ENCODE assay signal across 8 mouse cellular contexts in the genomic region with DNA sequence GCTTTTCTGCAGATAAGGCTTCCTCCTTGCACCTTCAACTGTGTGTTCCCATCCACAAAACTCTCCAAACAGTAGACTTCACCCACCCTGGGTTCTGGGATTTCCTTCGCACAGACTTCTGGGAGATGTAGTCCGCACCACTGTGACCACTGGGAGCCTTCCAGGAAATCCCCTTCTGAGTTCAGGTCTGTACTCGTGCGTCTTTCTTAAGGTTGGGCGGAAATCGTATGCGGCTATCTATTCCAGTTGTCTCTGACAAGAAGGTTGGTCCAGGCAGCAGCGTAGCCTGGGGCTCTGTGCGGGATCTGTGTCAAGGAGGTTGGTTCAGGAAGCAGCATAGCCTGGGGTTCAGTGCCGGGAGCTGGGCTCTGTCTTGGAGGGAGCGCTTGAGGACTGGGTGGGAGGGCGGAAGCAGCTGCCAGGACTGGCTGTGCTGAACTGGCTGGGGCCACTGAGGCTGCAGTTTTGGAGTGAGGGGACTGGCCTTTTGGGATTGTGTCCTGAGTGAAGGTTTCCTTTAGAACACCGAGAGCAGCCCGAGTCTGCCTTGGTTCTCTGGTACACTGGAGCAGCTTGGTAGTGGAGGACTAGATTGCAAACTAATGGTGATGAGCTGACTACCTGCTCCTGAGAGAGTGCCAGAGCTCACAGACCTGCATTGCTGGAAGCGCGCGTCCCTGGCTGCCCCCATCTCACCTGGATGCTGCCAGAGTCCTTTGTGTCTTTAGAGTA. TPM values are rescaled to one million over a fixed set of nuclear protein-coding genes. Genes with fewer than 3 reads are reported as not detected.
DNase-seq lines count a peak whose midpoint lies in the region; ATAC-seq and TF ChIP-seq lines count a peak whose summit lies in the region.
"Not testable (repeated sequence)": the region's sequence is repeated elsewhere in the genome, so short reads cannot be mapped to it uniquely, and the experiment has no call there.

A gene (plus strand): TSS at position 192 of the 732 bp plus-strand sequence.

- peak within 1 kb of the TSS; percentile 74 for H3K4me3 ChIP-seq in hindbrain, embryonic 10.5 days
- H3K4me3 ChIP-seq in lung, embryonic 16.5 days (ENCODE audit: low read length), result peak within 1 kb of the TSS; percentile 77
- peak within 1 kb of the TSS; percentile 100 for H3K4me3 ChIP-seq in thymus, adult 2 months (ENCODE audit: control insufficient read depth, insufficient read depth, low read length)

- ATAC-seq in lung, embryonic 16.5 days (ENCODE audit: low read depth), result peak; percentile 98

- H3K9ac ChIP-seq in lung, embryonic 16.5 days (ENCODE audit: low read length), result peak within 1 kb of the TSS; percentile 83

- peak within 1 kb of the TSS; percentile 72 for H3K4me2 ChIP-seq in lung, embryonic 16.5 days (ENCODE audit: low read depth, low read length)

- WGBS in hindbrain, embryonic 10.5 days, result under 1% methylated on average over 17 of the region's 17 CpGs
- WGBS in lung, embryonic 16.5 days, result under 1% methylated on average over 17 of the region's 17 CpGs
- under 1% methylated on average over 17 of the region's 17 CpGs for WGBS in thymus, adult 2 months

- H3K9me3 ChIP-seq in hindbrain, embryonic 10.5 days; lung, embryonic 16.5 days (ENCODE audit: control insufficient read depth, low read length): not testable (repeated sequence)

- H3K4me1 ChIP-seq in hindbrain, embryonic 10.5 days (replicated peaks); lung, embryonic 16.5 days (replicated peaks; ENCODE audit: control insufficient read depth, insufficient read depth, low read length); thymus, adult 2 months (replicated peaks; ENCODE audit: control insufficient read depth, insufficient read depth, low read length): not testable (repeated sequence)

- H3K27me3 ChIP-seq in hindbrain, embryonic 10.5 days (ENCODE audit: insufficient read depth, poor library complexity, severe bottlenecking); lung, embryonic 16.5 days (ENCODE audit: control insufficient read depth, insufficient read depth, low read depth, low read length); thymus, adult 2 months (ENCODE audit: control insufficient read depth, insufficient read depth, low read length): not testable (repeated sequence)

- not testable (repeated sequence) for TF ChIP-seq CTCF in thymus, adult 2 months (IDR thresholded peaks at IDR 0.05; ENCODE audit: borderline replicate concordance, control insufficient read depth, extremely low read depth, insufficient read depth, low read length, poor library complexity)

- DNase-seq in MN1 (ENCODE audit: low spot score), result peak; percentile 60
- DNase-seq in cerebellum, adult 9-10 months, result peak; percentile 75
- peak; percentile 50 to 85 for DNase-seq in frontal cortex, adult 2 months (ENCODE audit: extremely low spot score in 1 of 2, low spot score in 1 of 2)
- DNase-seq in hindbrain, embryonic 10.5 days (ENCODE audit: low spot score), result peak; percentile 68
- DNase-seq in layer of hippocampus, adult 9-11 months, result peak; percentile 64
- DNase-seq in ovary, adult 18-20 months (ENCODE audit: low spot score), result peak; percentile 67
- peak; percentile 77 for DNase-seq in thymus, adult 2 months

- peak within 1 kb of the TSS; percentile 87 for H3K27ac ChIP-seq in hindbrain, embryonic 10.5 days
- H3K27ac ChIP-seq in lung, embryonic 16.5 days (ENCODE audit: low read length), result peak within 1 kb of the TSS; percentile 62
- H3K27ac ChIP-seq in thymus, adult 2 months (ENCODE audit: control insufficient read depth, insufficient read depth, low read length), result peak within 1 kb of the TSS; percentile 93

- peak; percentile 28; the same call in 1 of the 2 replicates for TF ChIP-seq POLR2A in thymus, adult 2 months (IDR thresholded peaks at IDR 0.05; ENCODE audit: control insufficient read depth, extremely low read depth, insufficient read depth, low read length, poor library complexity)

- peaks cover 12% of the 10 kb centered on the region for H3K36me3 ChIP-seq in hindbrain, embryonic 10.5 days
- not testable (repeated sequence) for H3K36me3 ChIP-seq in lung, embryonic 16.5 days (ENCODE audit: control insufficient read depth, insufficient read depth, low read length); thymus, adult 2 months (ENCODE audit: control insufficient read depth, insufficient read depth, low read length)

RNA-seq across cellular contexts. Expression of the gene that starts here (rescaled TPM):
- polyA plus RNA-seq in frontal cortex, adult 2 months (2012; rRNA removed), result 3.3 and 3.4 TPM in 2 replicates
- 5.5 and 6.0 TPM in 2 replicates for polyA plus RNA-seq in hindbrain, embryonic 10.5 days (2016; fragmentation: Nextera tagmentation; extraction: Ambion mirVana)
- 8.5 and 9.7 TPM in 2 replicates for polyA plus RNA-seq in lung, embryonic 16.5 days (2015; fragmentation: Nextera tagmentation; extraction: Ambion mirVana)
- polyA plus RNA-seq in thymus, adult 2 months (2012; rRNA removed), result 2.8 and 4.5 TPM in 2 replicates

Comparison
In these comparisons a context has a peak if more than half of its experiments do, and no peak if none do; other contexts are left out.
1. Peak in every context shown above with its lines: DNase-seq, ATAC-seq, H3K4me3 ChIP-seq and H3K27ac ChIP-seq.